Mouse (Mus musculus) gastrocnemius, postnatal 14 days (tissue): Measurements from ENCODE around the gene Rora. TPM values are rescaled to one million over a fixed set of nuclear protein-coding genes. Genes with fewer than 3 reads are reported as not detected.
A peak's percentile ranks its signal among the peaks of the same experiment; 100 is the strongest.

Experiments used
- DNase-seq: peaks from one replicate; pipeline ENCODE4 v3.0.0; 2021; ENCODE audit warnings: mixed read lengths
- intact Hi-C: fragments of 180-260 bp; cut with DNase I; formaldehyde crosslinking; loops from one replicate; pipeline ENCODE4 v1.15.1; 2025; ENCODE audit warnings: low total_unique reads
- total RNA-seq, 2 experiments: library from RNA; stranded (reverse); gene quantifications; 2 replicates each; pipeline ENCODE4 v1.2.3; 2021

Rora gene
- total RNA-seq, 2 experiments from 2014 or later = 46.0 to 53.4 TPM

DNA sequence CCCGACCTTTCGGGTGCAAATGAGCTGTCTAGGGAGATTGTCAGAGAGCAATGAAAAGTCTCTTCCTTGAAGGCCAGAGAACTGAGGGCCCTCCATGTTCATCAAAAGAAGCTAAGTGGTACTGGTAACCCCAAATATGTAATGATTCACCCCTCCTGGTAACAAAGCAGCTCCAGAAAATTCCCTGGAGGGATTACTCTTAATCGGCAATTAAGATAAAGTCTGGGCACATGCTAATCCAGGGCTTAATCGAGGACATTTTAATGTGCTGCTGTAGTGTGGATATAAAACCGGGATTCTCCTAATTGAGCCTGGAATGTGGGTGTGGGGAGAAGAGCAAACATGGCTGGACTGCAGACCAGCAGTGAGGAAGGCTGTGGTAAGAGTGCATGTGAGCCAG is 450.7 kb downstream of the Rora start:
- intact Hi-C loops = no loop called here
- DNase-seq = no peak

DNA sequence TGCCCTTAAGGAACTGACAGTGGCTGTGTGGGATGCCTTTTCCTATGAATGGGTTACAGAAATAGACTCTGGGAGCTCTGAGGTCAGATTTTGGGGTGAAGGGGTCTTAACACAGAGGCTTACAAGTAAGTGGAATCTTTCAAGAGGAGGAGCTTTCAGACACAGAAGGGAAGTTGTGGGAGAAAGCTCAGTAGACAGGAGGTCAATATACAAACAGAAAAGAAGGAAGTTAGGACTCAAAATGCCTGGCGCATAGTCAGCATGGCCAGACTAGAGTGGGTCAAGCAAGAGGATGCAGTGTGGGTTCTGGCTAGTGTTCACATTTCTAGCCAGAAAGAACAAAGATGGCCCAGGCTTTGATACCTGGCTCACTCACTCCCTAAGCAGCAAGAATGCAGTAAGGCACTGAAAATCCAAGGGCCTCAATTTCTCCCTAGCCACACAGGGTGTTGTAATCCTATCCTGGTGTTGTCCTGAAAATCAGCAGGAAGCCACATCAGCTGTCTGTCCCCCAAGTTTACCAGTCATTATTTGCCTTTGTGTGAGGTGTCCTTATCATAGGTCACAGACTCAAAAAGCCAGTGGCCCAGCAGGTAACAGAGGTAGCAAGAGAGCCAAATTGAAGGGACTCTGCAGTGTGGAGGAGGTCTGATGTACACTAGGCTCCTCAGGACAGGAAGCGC is 456.2 kb downstream of the Rora start:
- no peak for DNase-seq
- intact Hi-C loops = no loop called here

DNA sequence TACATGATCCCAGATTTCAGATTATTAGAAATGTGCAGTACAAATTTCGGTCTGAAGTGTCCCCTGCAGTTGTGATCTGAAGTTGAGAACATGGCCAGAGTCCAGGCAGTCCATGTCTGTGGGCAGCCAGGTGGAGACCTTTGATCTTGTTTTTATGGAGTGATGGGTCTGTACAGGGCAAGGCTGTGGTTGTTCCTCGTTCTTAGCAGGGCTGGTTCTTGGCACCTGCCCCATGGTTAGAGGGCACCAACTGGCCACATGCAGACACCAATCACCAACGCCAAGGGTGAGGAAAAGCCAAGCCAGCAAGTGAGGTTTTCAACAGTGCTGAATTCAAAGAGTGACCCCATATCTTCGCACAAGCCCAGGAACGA is 456.7 kb downstream of the Rora start:
- DNase-seq = peak; percentile 34
- intact Hi-C loops = no loop called here

DNA sequence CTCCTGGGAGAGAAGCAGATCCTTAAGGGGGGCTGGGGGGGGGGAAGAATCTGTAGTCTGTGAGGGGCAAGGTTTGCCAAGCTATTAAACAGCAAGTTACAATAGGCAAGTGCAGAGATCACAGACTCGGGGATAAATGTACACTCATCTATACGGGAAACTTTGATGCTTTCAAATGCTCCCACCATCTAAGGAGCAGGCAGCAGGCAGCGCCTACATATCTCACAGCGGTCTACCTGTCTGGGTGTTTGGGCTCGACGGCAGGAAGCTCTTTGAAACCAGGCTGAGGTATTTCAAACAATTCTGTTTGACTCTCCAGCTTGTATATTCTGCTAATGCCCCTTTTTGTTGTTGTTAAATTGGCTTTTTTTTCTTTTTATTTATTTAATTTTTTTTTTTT is 457.1 kb downstream of the Rora start:
- intact Hi-C loops = no loop called here
- DNase-seq = no peak

DNA sequence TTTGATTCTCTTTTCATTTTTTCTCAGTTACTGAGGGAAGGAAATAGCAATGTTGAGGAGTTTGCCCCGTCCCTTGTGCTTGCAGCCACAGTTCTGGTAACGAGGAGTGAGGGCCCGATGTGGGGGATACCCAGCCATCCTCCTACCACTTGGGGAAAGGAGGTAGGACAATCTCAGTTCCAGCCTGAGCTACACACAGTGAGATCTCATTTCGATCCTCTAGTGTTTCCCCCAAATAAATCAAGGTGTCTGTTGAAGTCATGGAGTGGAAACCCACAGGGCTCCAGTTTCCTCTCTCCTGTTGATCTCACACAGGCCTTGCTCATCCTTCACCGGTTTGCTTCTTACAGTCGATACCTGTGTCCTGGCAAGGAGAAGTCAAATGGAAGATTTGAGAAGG is 458.0 kb downstream of the Rora start:
- DNase-seq = no peak
- intact Hi-C loops = no loop called here

DNA sequence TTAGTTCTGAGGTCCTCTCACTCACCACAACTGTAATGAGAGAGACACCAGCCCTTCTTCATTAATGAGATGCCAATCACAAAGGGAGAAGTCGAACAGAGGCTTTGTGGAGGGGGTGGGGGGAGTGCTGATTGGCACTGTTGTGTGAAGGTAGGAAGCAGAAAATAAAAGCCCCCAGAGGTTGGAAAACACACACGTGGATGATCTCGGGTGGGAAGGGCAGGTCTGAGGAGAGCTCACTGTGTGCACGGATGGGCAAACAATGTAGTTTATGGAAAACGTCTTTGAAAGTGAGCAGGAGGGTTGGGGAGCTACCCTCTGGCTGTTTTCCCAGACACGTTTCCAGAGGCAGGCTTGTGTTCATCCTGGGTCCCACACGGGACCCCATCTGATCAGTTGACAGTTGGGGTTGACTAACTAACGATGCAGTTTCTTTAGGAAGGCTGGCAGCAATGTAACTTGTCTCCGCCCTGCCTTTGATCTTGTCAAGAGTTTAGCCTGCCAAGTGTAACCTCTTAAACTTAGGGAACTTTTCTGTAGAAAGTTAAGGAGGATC is 460.9 kb downstream of the Rora start:
- DNase-seq = no peak
- intact Hi-C loops = no loop called here

DNA sequence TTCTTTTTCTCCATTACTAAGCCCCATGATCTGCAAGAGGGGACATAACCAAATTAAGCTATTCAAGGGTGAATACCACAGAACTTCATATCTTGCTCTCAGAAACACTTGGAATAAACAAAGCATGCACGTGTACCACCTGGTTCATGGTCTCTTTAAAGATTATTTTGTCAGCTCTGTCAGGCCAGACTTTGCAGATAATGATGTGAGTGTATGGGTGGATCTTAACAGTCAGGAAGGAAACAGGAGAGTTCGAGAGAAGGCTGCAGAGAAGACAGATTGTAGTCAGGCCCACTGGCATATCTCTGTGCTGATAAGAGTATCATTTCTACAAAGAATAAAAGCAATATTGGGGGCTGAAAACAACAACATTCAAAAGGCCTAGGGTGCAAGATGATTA is 463.2 kb downstream of the Rora start:
- no peak for DNase-seq
- intact Hi-C loops = no loop called here

DNA sequence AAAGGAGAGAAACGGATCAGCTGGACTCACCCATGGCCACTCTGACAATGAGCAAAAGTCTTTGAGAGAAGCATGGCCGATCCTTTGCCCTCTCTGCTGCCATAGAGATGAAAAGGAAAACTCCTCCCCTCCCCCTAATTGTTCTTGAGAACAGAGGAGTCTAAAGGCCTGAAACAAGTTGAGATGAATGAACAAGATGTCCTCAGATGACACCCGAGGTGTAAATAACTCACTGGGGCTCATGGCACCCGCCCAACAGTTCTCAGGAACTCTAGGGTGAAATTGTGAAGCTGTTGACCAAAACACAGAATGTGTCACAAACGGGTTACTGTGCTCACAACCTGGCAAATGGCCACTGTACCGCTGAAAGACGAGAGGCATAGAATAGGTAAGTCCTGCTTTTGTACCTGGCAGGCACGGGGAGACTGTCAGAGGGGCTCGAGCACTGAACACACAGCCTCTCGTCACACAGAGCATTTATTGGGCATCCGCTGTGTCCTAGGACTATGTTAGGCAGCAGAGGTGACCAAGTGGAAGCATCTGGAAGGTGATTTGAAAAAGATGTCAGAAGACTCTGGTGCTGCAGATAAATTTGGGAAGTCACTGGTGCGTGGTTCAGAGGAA is 467.6 kb downstream of the Rora start:
- peak; percentile 19 for DNase-seq

DNA sequence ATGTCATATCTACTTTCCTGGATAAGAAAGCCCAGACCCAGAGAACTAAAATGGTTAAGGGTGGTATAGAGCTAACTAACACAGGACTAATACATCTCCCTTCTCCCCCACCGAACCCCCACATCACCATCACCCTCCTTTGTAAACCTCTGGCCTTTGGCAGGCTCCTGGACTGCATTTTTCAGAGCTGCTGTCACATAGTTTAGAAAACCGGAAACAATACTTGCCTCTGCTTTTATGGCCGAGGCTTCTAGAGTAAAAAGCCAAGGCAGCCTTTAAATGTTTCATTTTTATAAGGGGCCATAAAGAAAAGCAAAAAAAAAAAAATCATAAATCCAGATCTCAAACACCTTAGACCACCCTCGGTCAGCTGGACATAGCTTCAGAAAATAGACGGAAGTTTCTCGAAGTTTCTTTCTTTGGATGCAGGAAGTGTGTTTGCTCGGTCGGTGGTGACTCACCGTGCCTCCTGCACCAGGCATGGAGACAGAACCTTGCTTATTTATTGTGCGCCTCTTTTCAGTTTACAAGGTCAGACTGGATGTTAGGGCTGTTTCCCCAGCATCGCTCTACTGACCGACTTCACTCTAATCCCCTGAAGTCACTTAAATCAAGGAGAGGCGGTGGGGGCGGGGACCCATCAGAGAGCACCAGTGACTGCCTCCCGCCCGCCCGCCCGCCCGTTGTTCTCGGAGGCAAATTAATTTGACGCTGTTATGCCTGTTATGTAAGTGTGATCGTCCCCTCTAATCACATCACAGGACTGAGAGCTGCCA is 471.6 kb downstream of the Rora start:
- intact Hi-C loops = no loop called here
- peak; percentile 61 for DNase-seq

More for the DNA sequence above, 467.6 kb downstream of the Rora start:
- intact Hi-C loops = no loop called here

DNA sequence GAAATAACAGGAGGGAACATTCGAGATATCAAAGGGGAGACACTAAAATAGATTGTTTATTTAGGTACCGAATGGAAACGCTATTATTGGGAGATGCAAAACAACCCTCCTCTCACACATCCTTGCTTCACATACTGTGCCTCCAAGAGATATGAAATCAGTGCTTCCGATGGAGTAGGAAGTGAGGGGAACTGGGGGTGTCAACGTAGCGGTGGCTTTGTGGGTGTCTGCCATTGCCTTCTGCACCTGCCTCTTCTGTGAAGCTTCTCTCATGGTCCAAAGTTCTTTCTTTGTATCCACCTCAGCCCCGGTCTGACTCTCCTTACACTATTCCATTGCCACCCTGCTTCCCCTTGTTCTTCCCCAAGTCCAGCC is 472.2 kb downstream of the Rora start:
- DNase-seq = no peak
- intact Hi-C loops = no loop called here

DNA sequence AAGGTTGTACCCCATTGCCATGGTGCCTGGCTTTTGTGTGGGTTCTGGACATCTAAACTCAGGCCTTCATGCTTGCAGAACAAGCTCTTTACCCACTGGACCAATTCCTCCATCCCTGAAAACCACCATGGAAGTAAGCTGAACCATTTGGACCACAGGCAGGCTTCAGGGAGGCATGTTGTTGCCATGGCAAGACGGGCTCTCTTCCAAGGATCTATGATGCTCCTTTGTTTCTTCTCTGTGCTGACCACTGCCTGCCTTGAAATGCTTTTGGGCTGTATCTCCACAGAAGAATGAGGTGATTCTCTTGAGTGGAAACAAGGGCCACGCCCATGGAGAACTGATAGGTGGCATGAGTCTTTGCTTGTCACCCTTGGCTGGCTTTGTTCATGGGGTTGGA is 473.0 kb downstream of the Rora start:
- DNase-seq = no peak
- intact Hi-C loops = no loop called here

DNA sequence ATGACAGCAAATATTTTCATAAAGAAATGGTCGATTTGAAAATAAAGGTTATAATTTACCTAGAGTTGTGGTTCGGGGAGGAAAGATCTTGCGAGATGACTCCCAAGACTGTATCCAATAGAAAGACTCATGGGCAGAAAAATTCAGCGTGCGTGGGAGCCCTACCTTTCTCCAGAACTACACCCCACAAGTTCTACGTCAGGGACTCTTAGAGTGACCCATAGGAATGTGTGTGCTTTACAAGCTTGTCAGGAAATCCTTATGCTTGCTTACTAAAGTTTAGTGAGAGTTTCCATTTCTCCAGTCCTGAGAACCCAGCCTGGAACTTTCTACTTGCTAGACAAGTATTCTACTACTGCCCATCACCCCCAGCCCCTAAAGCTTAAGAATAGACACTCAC is 474.7 kb downstream of the Rora start:
- DNase-seq = no peak
- intact Hi-C loops = no loop called here

DNA sequence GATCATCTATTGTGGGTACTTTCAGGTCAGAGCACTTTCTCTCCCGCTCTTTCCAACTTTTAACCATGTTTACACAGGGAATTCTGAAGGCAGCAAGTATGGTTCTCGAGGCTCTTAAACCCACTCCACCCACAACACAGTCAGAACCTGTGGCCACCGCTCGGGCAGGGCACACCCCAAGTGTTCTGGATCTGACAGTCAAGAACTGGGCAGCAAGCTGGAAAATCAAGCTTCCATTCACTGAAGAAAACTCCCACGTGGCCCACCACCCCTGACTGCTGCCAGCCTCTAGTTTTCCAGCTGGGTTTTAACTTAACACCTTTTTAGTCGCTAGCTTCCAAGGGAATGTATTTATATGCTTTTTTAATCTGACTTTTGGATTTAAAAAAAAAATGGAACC is 479.4 kb downstream of the Rora start:
- no peak for DNase-seq
- intact Hi-C loops = no loop called here

DNA sequence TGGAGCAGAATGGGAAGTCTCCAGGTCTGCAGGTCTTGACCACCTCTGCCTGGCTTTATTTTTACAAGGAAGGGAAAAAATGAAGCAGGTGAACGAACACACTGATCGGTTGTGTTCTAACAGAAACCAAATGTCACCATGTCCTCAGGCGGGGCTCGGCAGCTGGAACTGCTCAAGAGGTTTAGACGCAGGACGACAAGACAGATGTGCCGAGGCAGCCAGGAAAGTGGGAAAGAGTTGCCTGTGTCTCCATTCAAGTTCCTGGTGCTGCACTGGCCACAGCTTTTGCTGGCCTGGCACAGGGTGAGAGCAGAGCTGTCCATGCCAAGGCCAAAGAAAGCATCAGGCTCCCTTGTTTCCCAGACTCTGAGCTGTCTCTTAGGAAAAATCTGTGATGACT is 480.1 kb downstream of the Rora start:
- peak; percentile 53 for DNase-seq
- intact Hi-C loops = no loop called here

DNA sequence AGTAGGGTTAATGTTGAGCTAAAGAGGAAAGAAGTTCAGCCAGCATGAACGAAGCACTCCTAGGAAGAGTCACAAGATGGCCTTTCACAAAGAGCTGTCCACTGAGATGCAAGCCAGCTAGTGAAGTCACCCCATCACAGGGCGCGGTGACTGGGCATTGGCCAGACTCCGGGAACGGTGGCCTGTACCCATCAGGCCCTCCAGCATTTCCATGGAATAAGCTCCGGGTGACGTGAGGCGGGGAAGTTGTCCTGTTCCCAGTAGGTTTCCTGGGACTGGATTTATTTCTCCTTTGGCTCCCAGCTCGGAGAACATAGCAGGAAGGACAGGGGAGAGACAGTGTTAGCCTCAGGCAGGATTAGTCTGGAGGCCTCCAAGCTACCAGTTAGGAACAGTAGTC is 481.0 kb downstream of the Rora start:
- intact Hi-C loops = no loop called here
- DNase-seq = peak; percentile 67

DNA sequence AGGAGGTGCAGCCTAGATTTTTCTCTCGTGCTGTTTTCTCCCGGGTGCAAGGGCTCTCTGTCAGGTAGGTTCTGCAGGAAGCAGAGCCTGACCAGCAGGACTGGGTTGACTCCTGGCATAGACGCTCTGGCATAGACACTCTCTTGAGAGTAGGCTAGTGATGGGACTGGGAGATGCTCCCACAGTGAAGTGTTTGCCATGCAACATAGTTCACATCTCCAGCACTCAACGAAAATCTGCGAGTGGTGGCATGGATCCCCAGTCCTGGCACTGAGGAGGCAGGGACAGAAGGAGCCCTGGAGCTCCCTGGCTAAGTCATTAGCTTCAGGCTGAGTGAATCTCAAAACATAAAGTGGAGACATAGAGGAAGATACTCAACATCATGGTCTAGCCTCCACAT is 483.2 kb downstream of the Rora start:
- DNase-seq = no peak
- intact Hi-C loops = no loop called here

DNA sequence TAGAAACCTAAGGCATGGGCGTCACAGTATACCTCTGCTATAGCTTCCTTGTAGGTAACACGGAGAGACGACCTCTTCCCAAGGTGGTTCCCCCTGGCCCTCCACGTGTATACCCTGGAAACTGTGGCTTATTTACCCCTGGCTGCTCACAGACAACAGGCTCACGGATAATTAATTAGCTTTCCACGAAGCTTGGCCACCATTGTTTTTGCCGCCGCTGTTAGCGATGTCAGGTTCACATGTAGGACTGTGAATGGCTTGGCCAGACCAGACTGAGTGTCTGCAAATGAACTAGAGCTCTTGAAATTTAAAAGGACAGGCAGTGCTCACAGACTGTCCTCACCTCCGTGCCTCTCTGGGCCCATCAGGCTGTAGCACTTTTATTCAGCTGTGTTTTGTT is 483.8 kb downstream of the Rora start:
- DNase-seq = no peak
- intact Hi-C loops = no loop called here

DNA sequence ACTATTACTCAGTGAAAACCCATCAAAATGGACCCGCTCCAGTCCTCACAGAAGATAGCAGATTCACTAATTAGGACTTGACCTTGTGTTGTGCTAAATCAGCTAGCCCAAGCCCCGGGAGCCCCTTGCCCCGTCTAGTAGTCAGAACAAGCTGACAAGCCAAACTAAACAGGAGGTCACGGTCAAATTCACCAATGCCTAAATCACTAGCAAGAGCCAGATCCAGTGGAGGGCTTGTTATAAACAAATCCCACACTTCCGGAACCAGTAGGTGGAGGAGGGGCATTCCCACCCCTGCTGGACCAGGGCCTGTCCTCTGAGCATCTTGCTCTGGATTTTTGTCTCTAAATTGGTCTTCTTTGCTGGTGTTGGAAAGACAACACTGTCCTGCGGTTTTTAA is 486.6 kb downstream of the Rora start:
- no peak for DNase-seq
- intact Hi-C loops = no loop called here

DNA sequence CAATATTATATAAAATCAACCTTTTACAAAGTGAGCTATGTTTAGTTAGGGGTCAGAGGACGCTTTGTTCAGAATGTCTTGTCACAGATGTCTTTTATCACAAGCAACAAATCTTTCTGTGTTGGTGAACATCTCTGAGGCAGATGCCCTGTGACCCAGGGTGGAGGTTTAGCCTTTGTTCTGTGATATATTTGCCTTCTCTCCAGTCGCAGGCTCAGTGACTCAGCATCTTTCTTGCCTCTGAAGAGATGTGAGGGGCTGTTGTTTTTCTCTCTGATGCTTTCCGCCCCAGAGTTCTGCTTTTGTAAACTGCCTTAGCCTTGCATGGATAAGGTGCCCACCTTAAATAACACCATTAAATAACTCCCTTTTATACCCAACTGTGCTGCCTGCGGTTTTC is 488.3 kb downstream of the Rora start:
- intact Hi-C loops = no loop called here
- no peak for DNase-seq

DNA sequence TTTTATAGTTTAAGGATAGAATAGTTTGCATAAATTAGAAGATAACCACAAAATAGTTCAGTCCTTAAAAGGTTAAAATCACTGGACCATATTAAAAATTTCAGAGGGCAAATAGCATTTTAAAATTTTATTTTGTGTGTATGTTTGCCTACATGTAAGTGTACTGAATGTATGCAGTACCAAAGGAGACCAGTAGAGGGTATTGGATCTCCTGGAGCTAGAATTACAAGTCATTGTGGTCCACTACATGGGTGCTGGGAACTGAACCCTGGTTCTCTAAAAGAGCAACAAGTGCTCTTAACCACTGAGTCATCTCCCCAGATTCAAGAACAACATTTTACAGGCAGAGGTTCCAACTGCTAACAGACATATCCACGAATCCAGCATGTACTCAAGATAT is 493.4 kb downstream of the Rora start:
- DNase-seq = no peak
- intact Hi-C loops = no loop called here

DNA sequence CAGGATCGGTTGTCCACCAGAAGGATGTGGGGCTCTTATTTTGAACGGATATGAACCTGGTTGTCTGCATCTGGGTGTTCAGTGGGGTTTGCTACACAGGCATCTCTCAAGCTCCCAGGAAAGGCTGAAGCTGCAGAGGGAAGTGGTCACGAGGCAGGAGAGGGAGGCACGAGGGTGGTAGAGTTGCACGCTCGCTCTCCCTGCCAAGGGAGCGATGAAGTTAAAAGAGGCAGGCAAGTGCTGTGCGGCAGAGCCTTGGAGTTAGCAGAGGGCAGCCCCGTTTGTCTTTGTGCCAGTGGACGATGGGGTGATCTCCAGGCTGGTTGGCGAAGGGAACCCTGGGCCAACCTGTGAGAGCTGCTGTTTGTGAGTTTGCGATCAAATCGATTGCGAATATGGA is 496.6 kb downstream of the Rora start:
- DNase-seq = peak; percentile 30
- intact Hi-C loops = no loop called here
